Mouse (Mus musculus) fat pad, adult 2 months (tissue): ENCODE data around the gene Tubb5.
A peak's percentile ranks its signal among the peaks of the same experiment; 100 is the strongest.

Experiments used
- DNase-seq: peaks from one replicate; pipeline ENCODE4 v3.0.0-alpha.2; 2011; ENCODE audit warnings: low read depth, low spot score; ENCODE audit errors: extremely low read depth

Tubb5 gene

GRCm38 (mm10) chr17:35832400-35833238 is 5.5 kb downstream of the Tubb5 start:
- no peak for DNase-seq

- no peak for DNase-seq
These were observed 8.4 kb downstream of the Tubb5 start for GRCm38 (mm10) chr17:35829737-35830136.

- DNase-seq, result no peak
These were observed 12.8 kb downstream of the Tubb5 start for GRCm38 (mm10) chr17:35825109-35825850.

DNA sequence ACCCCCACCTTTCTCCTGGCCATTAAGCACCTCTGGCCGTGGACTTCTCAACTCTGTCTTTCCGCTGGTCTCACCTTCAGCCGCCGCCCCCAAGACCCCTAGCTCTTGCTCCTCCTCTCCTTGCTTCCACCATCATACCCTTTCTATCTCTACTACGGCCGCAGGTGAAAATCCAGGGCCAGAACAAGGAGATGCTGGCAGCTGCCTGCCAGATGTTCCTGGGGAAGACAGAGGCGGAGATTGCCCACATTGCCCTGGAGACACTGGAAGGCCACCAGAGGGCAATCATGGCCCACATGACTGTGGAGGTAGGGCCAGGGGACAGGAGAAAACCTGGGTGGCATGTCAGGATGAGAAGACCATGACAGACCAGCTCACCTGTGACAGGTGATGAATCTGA is 13.7 kb downstream of the Tubb5 start:
- no peak for DNase-seq

- DNase-seq, result no peak
These were observed 14.9 kb downstream of the Tubb5 start, which contains the start of gene Flot1 for GRCm38 (mm10) chr17:35822964-35823937. TSS of gene Flot1 (plus strand) at chr17:35823230.

DNA sequence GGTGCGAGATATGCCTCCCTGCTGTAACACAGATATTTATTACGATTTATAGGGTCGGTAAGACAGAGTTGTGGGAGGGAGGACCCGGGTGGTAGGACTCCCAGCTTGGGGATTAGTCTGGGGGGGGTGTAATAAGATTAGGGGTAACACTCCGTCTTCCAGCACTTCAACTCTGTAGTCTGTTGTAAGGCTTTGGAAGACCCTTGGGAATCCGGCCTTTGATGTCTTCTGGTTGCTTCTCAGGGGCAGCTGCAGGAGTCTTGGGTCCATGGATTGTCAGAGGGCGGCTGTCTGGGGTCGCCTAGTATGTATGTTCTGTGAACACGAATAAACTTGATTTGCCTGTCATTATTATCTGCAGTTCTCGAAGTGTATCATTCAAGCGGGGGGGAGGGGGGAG is 15.5 kb downstream of the Tubb5 start:
- DNase-seq, result no peak

DNA sequence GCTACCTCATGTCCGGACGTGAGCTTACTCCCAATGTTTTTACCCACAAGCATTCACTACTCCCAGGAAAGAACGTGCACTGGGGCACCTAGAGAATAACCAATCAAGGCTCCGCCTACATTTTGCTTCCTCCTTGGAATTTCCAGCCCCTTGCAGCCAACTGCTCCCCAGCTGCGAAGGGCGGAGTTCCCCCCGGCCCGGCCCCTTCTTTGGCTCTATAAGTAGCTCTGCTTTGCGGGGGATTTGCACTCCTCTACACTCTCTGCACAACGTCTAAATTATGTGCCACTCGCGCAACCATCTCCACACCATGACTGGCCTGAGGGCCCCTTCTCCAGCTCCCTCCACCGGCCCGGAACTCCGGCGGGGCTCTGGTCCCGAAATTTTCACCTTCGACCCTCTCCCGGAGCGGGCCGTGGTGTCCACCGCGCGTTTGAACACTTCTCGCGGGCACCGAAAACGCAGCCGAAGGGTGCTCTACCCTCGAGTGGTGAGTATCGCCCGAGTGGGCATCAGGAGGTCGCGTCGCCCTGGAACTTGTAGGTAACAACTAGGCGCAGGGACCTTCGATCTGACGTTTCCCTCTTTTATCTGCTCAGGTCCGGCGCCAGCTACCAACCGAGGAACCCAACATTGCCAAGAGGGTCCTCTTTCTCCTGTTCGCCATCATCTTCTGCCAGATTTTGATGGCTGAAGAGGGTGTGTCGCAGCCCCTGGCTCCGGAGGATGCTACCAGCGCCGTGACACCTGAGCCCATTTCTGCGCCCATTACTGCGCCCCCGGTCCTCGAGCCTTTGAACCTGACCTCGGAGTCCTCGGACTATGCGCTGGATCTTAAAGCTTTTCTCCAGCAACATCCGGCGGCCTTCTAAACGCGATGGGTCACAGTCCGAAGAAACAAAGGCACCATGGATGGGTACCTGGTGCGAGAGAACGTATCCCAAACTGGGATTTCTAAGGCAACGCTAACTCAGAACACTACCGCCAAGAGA is 16.4 kb downstream of the Tubb5 start, which contains the start of gene Ier3:
Gene Ier3, plus strand, starts transcription at position 246 of the 992 bp plus-strand sequence.
- no peak for DNase-seq

DNA sequence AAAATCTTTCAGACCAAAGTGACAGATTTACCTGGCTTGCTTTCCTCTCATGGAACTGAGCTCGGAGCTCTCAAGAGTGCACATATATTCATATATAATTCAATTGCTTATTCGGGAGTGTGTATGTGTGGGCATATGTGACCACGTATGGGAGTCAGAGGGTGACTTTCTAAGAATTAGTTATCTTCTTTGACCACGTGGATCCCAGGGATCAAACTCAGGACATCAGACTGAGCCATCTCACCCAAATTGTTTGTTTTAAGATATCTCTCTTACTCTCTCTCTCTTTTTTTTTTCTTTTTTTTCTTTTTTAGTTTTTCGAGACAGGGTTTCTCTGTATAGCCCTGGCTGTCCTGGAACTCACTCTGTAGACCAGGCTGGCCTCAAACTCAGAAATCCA is 18.0 kb downstream of the Tubb5 start:
- DNase-seq, result no peak

GRCm38 (mm10) chr17:35817226-35817625 is 20.9 kb downstream of the Tubb5 start:
- no peak for DNase-seq

GRCm38 (mm10) chr17:35816686-35817085 is 21.4 kb downstream of the Tubb5 start:
- DNase-seq, result no peak

- no peak for DNase-seq
These were observed 22.3 kb downstream of the Tubb5 start for GRCm38 (mm10) chr17:35815836-35816235.

GRCm38 (mm10) chr17:35814678-35815077 is 23.4 kb downstream of the Tubb5 start:
- DNase-seq, result peak; percentile 55

DNA sequence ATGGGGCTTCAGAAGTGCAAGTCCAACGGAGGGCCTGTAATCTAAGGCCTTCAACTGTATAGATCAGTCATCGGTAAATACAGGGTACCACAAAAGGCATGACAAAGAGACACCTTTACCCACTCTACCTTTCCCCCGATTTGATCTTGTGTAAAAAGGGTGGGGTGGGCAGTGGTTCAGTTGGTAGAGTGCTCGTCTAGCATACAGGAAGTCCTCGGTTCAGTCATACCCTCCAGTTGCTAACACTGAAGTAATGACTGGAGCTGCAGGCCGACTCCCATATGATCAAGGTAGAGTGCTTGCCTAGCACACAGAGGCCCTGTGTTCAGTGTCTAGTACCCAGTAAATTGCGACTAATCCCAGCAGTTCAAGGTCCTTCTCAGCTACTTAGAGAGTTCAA is 24.5 kb downstream of the Tubb5 start:
- no peak for DNase-seq

DNA sequence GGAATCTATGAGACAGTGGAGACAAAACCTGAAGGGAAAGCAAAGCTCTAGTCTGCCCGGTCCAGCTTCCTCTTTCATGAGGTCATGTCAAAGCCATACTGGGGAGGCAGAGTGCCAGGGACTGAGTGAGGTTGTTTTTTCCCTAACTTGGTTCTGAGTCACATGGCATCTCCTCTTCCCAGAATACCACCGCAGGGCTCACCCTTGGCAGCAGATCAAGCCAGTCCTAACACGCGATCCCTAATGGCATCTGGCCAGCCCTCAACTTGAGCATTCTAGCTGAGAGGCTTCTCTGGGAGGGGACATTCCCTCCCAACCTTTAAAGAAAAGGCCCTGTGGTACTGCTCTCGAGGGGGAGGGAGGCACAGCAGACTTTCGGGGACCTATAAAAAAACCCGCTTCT is 24.9 kb downstream of the Tubb5 start:
- DNase-seq, result peak; percentile 77

GRCm38 (mm10) chr17:35812736-35813135 is 25.4 kb downstream of the Tubb5 start:
- no peak for DNase-seq

DNA sequence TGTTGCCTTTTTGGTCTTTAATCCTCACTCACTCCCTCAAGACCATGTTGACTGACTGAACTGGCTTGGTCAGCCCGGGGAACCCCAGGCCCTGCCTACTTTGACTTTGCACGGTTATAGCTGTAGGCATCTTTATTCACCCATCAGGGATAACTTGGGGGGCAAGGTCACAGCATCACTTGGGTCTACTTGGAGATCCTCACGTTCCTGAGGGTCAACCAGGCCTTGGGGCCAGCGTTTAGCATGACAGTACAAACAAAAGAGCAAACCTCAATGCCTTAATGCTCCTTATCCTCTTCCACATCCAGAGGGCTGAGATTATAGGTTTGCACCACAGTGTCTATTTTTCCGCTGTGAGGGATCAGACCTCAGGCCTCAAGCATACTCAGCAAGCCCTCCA is 25.8 kb downstream of the Tubb5 start:
- DNase-seq, result no peak

GRCm38 (mm10) chr17:35810900-35811648 is 27.0 kb downstream of the Tubb5 start:
- no peak for DNase-seq

DNA sequence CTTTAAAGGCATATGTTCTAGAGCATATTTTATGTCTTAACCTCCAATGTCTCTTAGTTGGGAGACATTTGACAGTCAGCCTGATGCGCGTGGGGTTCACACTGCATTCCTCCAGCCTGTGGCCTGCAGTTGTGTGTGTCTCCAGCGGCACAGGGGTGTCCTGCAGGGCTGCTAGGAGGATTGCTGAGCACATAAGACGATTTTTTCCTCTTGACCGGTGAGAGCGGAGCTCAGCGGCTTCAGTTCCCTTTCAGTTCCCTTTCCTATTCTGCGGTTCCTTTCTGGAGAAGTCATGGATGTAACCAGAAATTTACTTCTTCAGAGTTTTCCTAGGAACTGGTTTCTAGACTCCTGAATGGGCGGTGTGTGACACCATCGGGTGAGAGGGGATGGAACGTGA is 28.7 kb downstream of the Tubb5 start:
- no peak for DNase-seq

- no peak for DNase-seq
These were observed 30.0 kb downstream of the Tubb5 start for GRCm38 (mm10) chr17:35808073-35808472.
